9 mouse cellular contexts compared by ENCODE assay signal in the genomic region with DNA sequence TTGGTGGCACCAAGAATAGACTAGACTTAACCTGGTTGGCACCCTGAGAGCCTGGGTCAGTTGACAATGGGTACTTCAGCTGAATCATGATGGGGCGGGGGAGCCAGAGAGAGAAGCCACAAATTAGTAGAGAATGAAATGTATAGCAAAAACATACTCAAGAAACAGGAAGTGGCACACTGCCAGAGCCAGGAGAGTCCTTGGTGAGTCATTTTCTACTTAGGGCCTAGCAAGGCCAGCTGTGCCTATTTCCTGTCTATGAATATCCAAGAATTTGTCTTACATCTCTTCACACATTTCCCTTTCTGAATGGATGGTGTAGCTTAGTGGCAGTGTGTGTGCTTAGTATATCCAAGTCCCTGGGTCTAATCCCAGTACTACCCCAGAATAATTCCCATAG. TPM values are rescaled to one million over a fixed set of nuclear protein-coding genes. Genes with fewer than 3 reads are reported as not detected.
DNase-seq lines count a peak whose midpoint lies in the region; ATAC-seq lines count a peak whose summit lies in the region.
"Had no signal": no experiment of that assay in that cellular context is flagged by ENCODE, and none has a peak within 500 bp of the region (broad histone marks: within the 10 kb centered on the region; RNA-seq: fewer than 3 reads in every experiment).

No protein-coding gene starts in this region.

- no peak overlapping the region for H3K4me2 ChIP-seq in intestine, embryonic 15.5 days (replicated peaks)
- H3K4me2 ChIP-seq: embryonic facial prominence, embryonic 13.5 days had no signal

- no peak overlapping the region for H3K9ac ChIP-seq in intestine, embryonic 15.5 days
- H3K9ac ChIP-seq: embryonic facial prominence, embryonic 13.5 days had no signal

- WGBS in intestine, embryonic 15.5 days: 64% methylated on average over 1 of the region's 1 CpGs

- peaks cover 5% of the 10 kb centered on the region; the same call in 1 of the 2 replicates for H3K4me1 ChIP-seq in intestine, embryonic 15.5 days (replicated peaks)

- DNase-seq in right cerebral cortex, adult 18-20 months: peak; percentile 23
- no peak for DNase-seq in right cerebral cortex, postnatal 25 days
- peak; percentile 50 for DNase-seq in adrenal gland, adult 2 months
- DNase-seq in layer of hippocampus, adult 18-20 months (ENCODE audit: low spot score in 2 of 2): no peak
- no peak for DNase-seq in layer of hippocampus, adult 9-11 months
- DNase-seq in embryo, embryonic 10 days (ENCODE audit: low spot score): no peak

- H3K27ac ChIP-seq in intestine, embryonic 15.5 days: peak overlapping the region; percentile 37; the same call in 1 of the 2 replicates
- H3K27ac ChIP-seq: embryonic facial prominence, embryonic 13.5 days had no signal

- H3K27me3 ChIP-seq in intestine, embryonic 15.5 days (replicated peaks): no peaks in the 10 kb centered on the region
- H3K27me3 ChIP-seq: embryonic facial prominence, embryonic 13.5 days had no signal

- H3K4me3 ChIP-seq in intestine, embryonic 15.5 days (replicated peaks): no peak overlapping the region
- H3K4me3 ChIP-seq: embryonic facial prominence, embryonic 13.5 days had no signal

- H3K9me3 ChIP-seq in intestine, embryonic 15.5 days: no peaks in the 10 kb centered on the region
- H3K9me3 ChIP-seq: embryonic facial prominence, embryonic 13.5 days had no signal

- peak; percentile 35 for ATAC-seq in intestine, embryonic 15.5 days
- ATAC-seq in monocyte, adult 5-6 weeks (replicated peaks; ENCODE audit: insufficient number of reproducible peaks, low FRiP score, low TSS enrichment, poor library complexity, severe bottlenecking): peak; percentile 59; the same call in 1 of the 2 replicates

- no peaks in the 10 kb centered on the region for H3K36me3 ChIP-seq in intestine, embryonic 15.5 days

RNA-seq across cellular contexts. Expression of a gene that starts 6.8 kb away (rescaled TPM):
- total RNA-seq in adrenal gland, adult 2 months (2021): 100 to 1,000 TPM; 155 to 163 TPM
- 23.2 and 30.6 TPM in 2 replicates for polyA plus RNA-seq in adrenal gland, adult 2 months (2012; rRNA removed)
- polyA plus RNA-seq in intestine, embryonic 15.5 days (2015; fragmentation: Nextera tagmentation; extraction: Ambion mirVana): 139 and 153 TPM in 2 replicates
- 21.0 to 31.0 TPM (median 28.5 TPM) in 3 replicates for total RNA-seq in monocyte, adult 5-6 weeks (2017)
- total RNA-seq in layer of hippocampus, adult 18-20 months (2021): 10 to 100 TPM; 54.5 to 55.4 TPM

Comparison
In these comparisons a context has a peak if more than half of its experiments do, and no peak if none do; other contexts are left out.
1. DNase-seq: peak in right cerebral cortex, adult 18-20 months (single experiment) and adrenal gland, adult 2 months (single experiment); none in right cerebral cortex, postnatal 25 days (single experiment), layer of hippocampus, adult 18-20 months (0 of 2), layer of hippocampus, adult 9-11 months (single experiment) and embryo, embryonic 10 days (single experiment).